ENCODE assay signal across 11 mouse cellular contexts in the genomic region with DNA sequence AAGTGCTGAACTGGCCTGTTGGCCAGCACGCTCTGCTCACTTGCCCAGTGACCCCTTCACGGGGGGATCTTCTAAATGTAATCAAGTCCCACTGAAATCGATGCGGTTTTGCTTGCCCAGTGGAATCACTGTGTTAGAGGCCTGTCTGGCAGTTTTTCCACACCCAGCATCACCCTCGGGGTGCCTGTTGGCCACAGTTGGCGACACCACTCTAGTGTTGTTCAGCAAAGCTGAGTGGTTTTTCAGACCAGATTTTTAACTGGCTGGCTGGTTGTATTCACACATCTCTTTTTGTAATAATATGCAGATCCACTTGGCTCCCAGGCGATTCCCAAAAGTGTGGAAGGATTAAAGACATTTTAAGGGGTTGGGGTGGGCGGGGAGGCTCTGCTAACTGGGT.
DNase-seq lines count a peak whose midpoint lies in the region; ATAC-seq and TF ChIP-seq lines count a peak whose summit lies in the region.
"Had no signal": no experiment of that assay in that cellular context is flagged by ENCODE, and none has a peak within 500 bp of the region (broad histone marks: within the 10 kb centered on the region; RNA-seq: fewer than 3 reads in every experiment).

No protein-coding gene starts in this region.

- TF ChIP-seq CTCF in brain, embryonic 14.5 days (IDR thresholded peaks at IDR 0.05; ENCODE audit: borderline replicate concordance, extremely low read depth, insufficient read depth, insufficient read length) = no peak

- H3K4me3 ChIP-seq in forebrain, embryonic 16.5 days (replicated peaks; ENCODE audit: low read length) = no peak overlapping the region
- H3K4me3 ChIP-seq in midbrain, embryonic 14.5 days (replicated peaks; ENCODE audit: low read depth, low read length) = no peak overlapping the region
- H3K4me3 ChIP-seq: limb, embryonic 10.5 days had no signal

- TF ChIP-seq POLR2A in brain, embryonic 14.5 days (IDR thresholded peaks at IDR 0.05; ENCODE audit: borderline replicate concordance, extremely low read depth, insufficient read depth, insufficient read length, poor library complexity, severe bottlenecking) = no peak

- peak; percentile 32 for DNase-seq in layer of hippocampus, adult 9-11 months
- no peak for DNase-seq in layer of hippocampus, adult 8-10 months (ENCODE audit: low spot score in 2 of 2)
- DNase-seq in brain, embryonic 14.5 days (ENCODE audit: low read depth) = peak; percentile 87
- peak; percentile 62 for DNase-seq in midbrain, embryonic 14.5 days
- DNase-seq in thymus, postnatal 36 days = no peak
- no peak for DNase-seq in kidney, adult 8-10 months
- no peak for DNase-seq in yolk sac, embryonic 10.5 days (ENCODE audit: low spot score)
- DNase-seq: lung, adult 2 months had no signal

- no peaks in the 10 kb centered on the region for H3K27me3 ChIP-seq in forebrain, embryonic 16.5 days (replicated peaks; ENCODE audit: control insufficient read depth, insufficient read depth, low read length)
- no peaks in the 10 kb centered on the region for H3K27me3 ChIP-seq in midbrain, embryonic 14.5 days (ENCODE audit: control insufficient read depth, insufficient read depth, low read length)

- peak overlapping the region; percentile 22 for H3K4me2 ChIP-seq in forebrain, embryonic 16.5 days (ENCODE audit: low read length)
- H3K4me2 ChIP-seq in midbrain, embryonic 14.5 days (ENCODE audit: low read length) = peak overlapping the region; percentile 50

- no peaks in the 10 kb centered on the region for H3K9me3 ChIP-seq in forebrain, embryonic 16.5 days (ENCODE audit: control insufficient read depth, low read length)
- H3K9me3 ChIP-seq in midbrain, embryonic 14.5 days (ENCODE audit: control insufficient read depth, low read length) = peaks cover 3% of the 10 kb centered on the region; the same call in 1 of the 2 replicates
- H3K9me3 ChIP-seq: limb, embryonic 10.5 days had no signal

- peak; percentile 70 for ATAC-seq in forebrain, embryonic 16.5 days
- ATAC-seq in midbrain, embryonic 14.5 days (ENCODE audit: low FRiP score, low TSS enrichment) = no peak
- ATAC-seq: CD4-positive, CD25-positive, alpha-beta regulatory T cell, adult 4 months had no signal

- H3K36me3 ChIP-seq in forebrain, embryonic 16.5 days (ENCODE audit: control insufficient read depth, insufficient read depth) = no peaks in the 10 kb centered on the region
- no peaks in the 10 kb centered on the region for H3K36me3 ChIP-seq in midbrain, embryonic 14.5 days (ENCODE audit: control insufficient read depth, insufficient read depth, low read length)

- 6% methylated on average over 8 of the region's 8 CpGs for whole genome bisulfite sequencing in forebrain, embryonic 16.5 days
- 6% methylated on average over 8 of the region's 8 CpGs for WGBS in midbrain, embryonic 14.5 days

- peak overlapping the region; percentile 91 for H3K27ac ChIP-seq in forebrain, embryonic 16.5 days (ENCODE audit: low read length)
- H3K27ac ChIP-seq in midbrain, embryonic 14.5 days (replicated peaks; ENCODE audit: low read depth, low read length) = peak overlapping the region; percentile 74

- no peak overlapping the region for H3K9ac ChIP-seq in forebrain, embryonic 16.5 days (replicated peaks; ENCODE audit: low read depth, low read length)
- no peak overlapping the region for H3K9ac ChIP-seq in midbrain, embryonic 14.5 days (replicated peaks; ENCODE audit: low read length)

- peaks cover 36% of the 10 kb centered on the region for H3K4me1 ChIP-seq in forebrain, embryonic 16.5 days (replicated peaks; ENCODE audit: control insufficient read depth, insufficient read depth, low read length)
- H3K4me1 ChIP-seq in midbrain, embryonic 14.5 days (ENCODE audit: control insufficient read depth, insufficient read depth, low read length) = peaks cover 34% of the 10 kb centered on the region

Comparison
In these comparisons a context has a peak if more than half of its experiments do, and no peak if none do; other contexts are left out.
1. DNase-seq: peak in layer of hippocampus, adult 9-11 months (single experiment), brain, embryonic 14.5 days (single experiment) and midbrain, embryonic 14.5 days (single experiment); none in layer of hippocampus, adult 8-10 months (0 of 2), thymus, postnatal 36 days (0 of 2), kidney, adult 8-10 months (0 of 2) and yolk sac, embryonic 10.5 days (single experiment).